Mouse (Mus musculus) stomach, postnatal 0 days (tissue): Measurements from ENCODE around the gene Draxin.

Experiments used
- CTCF ChIP-seq: IDR thresholded peaks from 2 replicates; pipeline ENCODE4 v1.5.1; 2016; ENCODE audit warnings: antibody characterized with exemption, low read depth, mild to moderate bottlenecking, moderate library complexity
- EP300 ChIP-seq: optimal IDR thresholded peaks from 2 replicates; pipeline ENCODE3; 2016; ENCODE audit warnings: antibody characterized with exemption

DNA sequence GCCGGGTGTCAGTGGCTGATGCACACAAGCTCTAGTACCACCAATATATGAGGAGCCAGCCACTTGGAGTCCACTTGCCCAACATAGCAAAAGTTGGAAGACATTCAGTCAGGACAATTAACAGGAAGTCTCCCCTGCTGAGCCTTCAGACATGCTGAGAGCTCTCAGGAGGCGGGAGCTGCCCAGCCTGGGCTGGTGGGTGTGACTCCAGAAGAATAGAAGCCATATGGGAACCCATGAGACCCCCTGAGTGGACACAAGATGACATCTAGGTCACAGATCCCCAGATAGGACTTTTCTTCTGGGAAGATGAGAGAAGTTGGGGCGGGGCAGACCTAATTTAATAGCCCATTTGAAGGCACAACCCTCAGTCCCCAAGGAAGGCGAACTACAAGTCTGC lies 41.3 kb downstream of the Draxin start:
- no peak for TF ChIP-seq CTCF
- TF ChIP-seq EP300, result no peak
